7 mouse cellular contexts compared by ENCODE assay signal in the genomic region with DNA sequence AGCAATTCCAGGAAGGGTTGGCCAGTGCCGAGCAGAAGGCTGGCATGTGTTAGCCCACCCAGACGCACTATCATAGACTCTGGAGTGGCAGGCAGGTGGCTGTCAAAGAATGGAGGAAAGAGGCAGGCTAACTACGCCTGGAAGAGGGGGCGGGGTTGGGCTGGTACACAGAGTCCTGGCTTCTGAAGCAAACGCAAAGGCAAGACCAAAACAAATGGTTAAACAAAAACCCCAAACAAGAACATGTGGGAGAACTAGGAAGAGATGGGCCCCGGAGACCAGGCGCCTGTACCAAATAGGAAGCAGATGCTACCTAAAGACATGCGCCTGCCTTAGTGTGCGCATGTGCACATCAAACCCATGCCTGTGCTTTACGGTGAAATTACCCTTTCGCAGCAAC. TPM values are rescaled to one million over a fixed set of nuclear protein-coding genes. Genes with fewer than 3 reads are reported as not detected.
DNase-seq lines count a peak whose midpoint lies in the region; ATAC-seq and TF ChIP-seq lines count a peak whose summit lies in the region.

No protein-coding gene starts in this region.

- DNase-seq in layer of hippocampus, adult 8-10 months (ENCODE audit: low spot score in 2 of 2): peak; percentile 22 to 39
- DNase-seq in layer of hippocampus, adult 11-12 months (ENCODE audit: low spot score): no peak
- DNase-seq in left cerebral cortex, adult 18-20 months (ENCODE audit: low spot score in 2 of 2): no peak

- 22% methylated on average over 11 of the region's 11 CpGs for WGBS in embryonic facial prominence, embryonic 15.5 days
- WGBS in hindbrain, embryonic 12.5 days: 46% methylated on average over 11 of the region's 11 CpGs

- peaks cover 41% of the 10 kb centered on the region for H3K79me2 ChIP-seq in myocyte (ENCODE audit: control insufficient read depth, insufficient read depth)

- 0 out of 2 replicates have a peak overlapping the region, but pooled peaks have one; percentile 2 for H3K9ac ChIP-seq in embryonic facial prominence, embryonic 15.5 days
- H3K9ac ChIP-seq in hindbrain, embryonic 12.5 days: no peak overlapping the region

- no peaks in the 10 kb centered on the region for H3K27me3 ChIP-seq in embryonic facial prominence, embryonic 15.5 days
- H3K27me3 ChIP-seq in hindbrain, embryonic 12.5 days: no peaks in the 10 kb centered on the region
- H3K27me3 ChIP-seq in myocyte (ENCODE audit: control insufficient read depth, insufficient read depth, insufficient read length): no peaks in the 10 kb centered on the region

- no peak overlapping the region for H3ac ChIP-seq in myocyte (ENCODE audit: control insufficient read depth, insufficient read length)

- H3K27ac ChIP-seq in embryonic facial prominence, embryonic 15.5 days (replicated peaks): peak overlapping the region; percentile 44; the same call in 1 of the 2 replicates
- H3K27ac ChIP-seq in hindbrain, embryonic 12.5 days: no peak overlapping the region

- peak overlapping the region; percentile 55 for H3K4me2 ChIP-seq in embryonic facial prominence, embryonic 15.5 days (replicated peaks)
- H3K4me2 ChIP-seq in hindbrain, embryonic 12.5 days (replicated peaks): peak overlapping the region; percentile 59
- H3K4me2 ChIP-seq in myocyte (ENCODE audit: low read depth): peak overlapping the region; percentile 89

- H3K9me3 ChIP-seq in embryonic facial prominence, embryonic 15.5 days (replicated peaks): no peaks in the 10 kb centered on the region
- H3K9me3 ChIP-seq in hindbrain, embryonic 12.5 days (replicated peaks): no peaks in the 10 kb centered on the region

- H3K4me3 ChIP-seq in embryonic facial prominence, embryonic 15.5 days (replicated peaks): peak overlapping the region; percentile 55
- H3K4me3 ChIP-seq in hindbrain, embryonic 12.5 days: peak overlapping the region; percentile 28; the same call in 1 of the 2 replicates
- H3K4me3 ChIP-seq in myocyte: peak overlapping the region; percentile 85

- 0 out of 2 replicates have a peak, but pooled peaks have one; percentile 36 for ATAC-seq in embryonic facial prominence, embryonic 15.5 days (ENCODE audit: insufficient number of reproducible peaks, low FRiP score, low TSS enrichment, low read depth)
- peak; percentile 66 for ATAC-seq in hindbrain, embryonic 12.5 days (ENCODE audit: low FRiP score)
- no peak for ATAC-seq in frontal cortex, adult (ENCODE audit: low TSS enrichment)

- no peak for TF ChIP-seq POLR2A in myocyte (IDR thresholded peaks at IDR 0.05; ENCODE audit: insufficient read length, low read depth)

- H3K4me1 ChIP-seq in embryonic facial prominence, embryonic 15.5 days: peaks cover 21% of the 10 kb centered on the region
- H3K4me1 ChIP-seq in hindbrain, embryonic 12.5 days: peaks cover 9% of the 10 kb centered on the region

- H3K36me3 ChIP-seq in embryonic facial prominence, embryonic 15.5 days: no peaks in the 10 kb centered on the region
- no peaks in the 10 kb centered on the region for H3K36me3 ChIP-seq in hindbrain, embryonic 12.5 days
- no peaks in the 10 kb centered on the region for H3K36me3 ChIP-seq in myocyte (ENCODE audit: control insufficient read depth, insufficient read depth)

TF ChIP-seq in myocyte, 11 proteins besides CTCF, POLR2A, EP300 and RAD21:
- TF ChIP-seq CEBPB (IDR thresholded peaks at IDR 0.05; ENCODE audit: insufficient read depth, poor library complexity, severe bottlenecking) (no peak), TCF12 (IDR thresholded peaks at IDR 0.05; ENCODE audit: insufficient read depth, poor library complexity, severe bottlenecking) (no peak), USF1 (IDR thresholded peaks at IDR 0.05; ENCODE audit: low read depth) (no peak), MAX (IDR thresholded peaks at IDR 0.05; ENCODE audit: low read depth) (no peak), E2F4 (IDR thresholded peaks at IDR 0.05; ENCODE audit: insufficient read depth) (no peak), REST (IDR thresholded peaks at IDR 0.05; ENCODE audit: insufficient read depth, insufficient read length) (no peak), MYOD1 (IDR thresholded peaks at IDR 0.05; ENCODE audit: control insufficient read depth in 1 of 3, insufficient read length in 2 of 3, low read depth in 2 of 3) (no peak), SRF (IDR thresholded peaks at IDR 0.05; ENCODE audit: control insufficient read depth, insufficient read length, low read depth) (no peak), MYOG (IDR thresholded peaks at IDR 0.05; ENCODE audit: control insufficient read depth in 1 of 3, insufficient read depth in 1 of 3, insufficient read length in 2 of 3, low read depth in 2 of 3) (no peak), POLR2AphosphoS2 (IDR thresholded peaks at IDR 0.05; ENCODE audit: insufficient read length, low read depth) (no peak), TCF3 (IDR thresholded peaks at IDR 0.05; ENCODE audit: insufficient read length, low read depth) (no peak)

RNA-seq across cellular contexts. Expression of a gene that starts 2.5 kb away (rescaled TPM):
- total RNA-seq in layer of hippocampus, adult 8-10 months (2022): 10 to 100 TPM; 32.0 to 37.6 (median 32.9) TPM
- 23.1 and 23.3 TPM in 2 replicates for polyA plus RNA-seq in embryonic facial prominence, embryonic 15.5 days (2015; fragmentation: Nextera tagmentation; extraction: Ambion mirVana)
- 13.0 and 13.6 TPM in 2 replicates for polyA plus RNA-seq in hindbrain, embryonic 12.5 days (2016; fragmentation: Nextera tagmentation; extraction: Ambion mirVana)
- polyA plus RNA-seq in myocyte (2012; fragmentation: generic; extraction: Trizol): 41.0 TPM
- total RNA-seq in left cerebral cortex, adult 18-20 months (2021): 10 to 100 TPM; 21.9 to 25.1 TPM

RNA-seq across cellular contexts. Expression of a gene that starts 12.9 kb away (rescaled TPM):
- total RNA-seq in layer of hippocampus, adult 8-10 months (2022): 1 to 10 TPM; 8.3 to 9.0 (median 8.6) TPM
- 2.4 and 2.5 TPM in 2 replicates for polyA plus RNA-seq in embryonic facial prominence, embryonic 15.5 days (2015; fragmentation: Nextera tagmentation; extraction: Ambion mirVana)
- 3.2 and 3.6 TPM in 2 replicates for polyA plus RNA-seq in hindbrain, embryonic 12.5 days (2016; fragmentation: Nextera tagmentation; extraction: Ambion mirVana)
- 2.2 TPM for polyA plus RNA-seq in myocyte (2012; fragmentation: generic; extraction: Trizol)
- total RNA-seq in left cerebral cortex, adult 18-20 months (2021): 10 to 100 TPM in 1 of 2 experiments, 1 to 10 TPM in 1; 8.7 to 10.1 TPM

Comparison
In these comparisons a context has a peak if more than half of its experiments do, and no peak if none do; other contexts are left out.
1. DNase-seq: peak in layer of hippocampus, adult 8-10 months (2 of 2); none in layer of hippocampus, adult 11-12 months (single experiment) and left cerebral cortex, adult 18-20 months (0 of 2).
2. H3K4me3 ChIP-seq: peak in every context shown above with its lines; median percentile 85 in myocyte; 55 in embryonic facial prominence, embryonic 15.5 days; 28 in hindbrain, embryonic 12.5 days.
3. Peak in every context shown above with its lines, with median percentiles within 50 percentile points of each other: H3K4me2 ChIP-seq.